Mouse (Mus musculus) embryonic fibroblast, embryonic 13.5 days (primary cell): ENCODE measurements around the gene Arhgap20.

Source experiments
- CTCF ChIP-seq: IDR thresholded peaks from 2 replicates; pipeline ENCODE4 v1.5.1; 2011; ENCODE audit warnings: mild to moderate bottlenecking, control low read depth, low read length, moderate library complexity, borderline replicate concordance; ENCODE audit not compliant: insufficient read depth
- POLR2A ChIP-seq: IDR thresholded peaks from 2 replicates; pipeline ENCODE4 v1.6.1; 2011; ENCODE audit warnings: low read depth, mild to moderate bottlenecking, control low read depth, low read length, moderate library complexity

DNA sequence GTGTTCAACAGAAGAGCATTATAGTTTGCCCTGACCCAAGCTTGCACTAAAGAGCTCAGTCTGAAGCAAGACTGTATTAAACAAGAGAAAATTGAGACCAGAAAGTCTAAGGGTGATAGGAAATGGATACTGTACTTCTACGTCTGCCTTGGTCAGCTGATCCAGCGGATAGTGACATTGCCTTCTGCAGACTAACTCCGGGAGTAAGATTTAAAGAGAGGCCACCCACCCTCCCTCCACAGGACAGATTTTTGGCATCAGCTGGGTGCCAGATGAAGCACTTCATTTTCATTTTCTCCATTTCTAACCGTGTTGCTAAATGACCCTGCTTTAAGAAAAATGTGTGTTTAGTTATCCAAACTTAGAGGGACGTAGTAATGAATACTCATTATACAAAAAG lies 67.2 kb downstream of the Arhgap20 start:
- no peak for TF ChIP-seq CTCF
- no peak for TF ChIP-seq POLR2A
